Mouse (Mus musculus): Measurements from ENCODE around the gene Auts2.
A peak's percentile ranks its signal among the peaks of the same experiment; 100 is the strongest.

Gene Auts2

DNA sequence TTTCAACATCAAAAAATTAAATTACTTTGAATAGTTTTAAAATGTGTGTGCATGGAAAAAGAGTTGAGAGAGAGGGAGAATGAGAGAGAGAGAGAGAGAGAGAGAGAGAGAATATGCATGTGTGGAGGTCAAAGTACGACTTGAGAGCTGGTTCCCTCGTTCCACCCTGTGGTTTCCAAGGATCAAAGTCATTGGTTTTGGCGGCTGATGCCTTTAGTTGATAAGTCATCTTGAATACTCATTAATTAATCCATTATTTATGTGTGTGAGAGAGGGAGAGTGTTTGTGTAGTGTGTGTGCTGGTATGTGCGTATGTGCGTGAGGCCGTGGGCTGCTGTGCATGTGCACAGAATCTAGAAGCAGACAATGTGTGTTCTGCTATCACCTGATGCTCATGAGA lies 898.8 kb downstream of the Auts2 start:
- DNase-seq: no peak

DNA sequence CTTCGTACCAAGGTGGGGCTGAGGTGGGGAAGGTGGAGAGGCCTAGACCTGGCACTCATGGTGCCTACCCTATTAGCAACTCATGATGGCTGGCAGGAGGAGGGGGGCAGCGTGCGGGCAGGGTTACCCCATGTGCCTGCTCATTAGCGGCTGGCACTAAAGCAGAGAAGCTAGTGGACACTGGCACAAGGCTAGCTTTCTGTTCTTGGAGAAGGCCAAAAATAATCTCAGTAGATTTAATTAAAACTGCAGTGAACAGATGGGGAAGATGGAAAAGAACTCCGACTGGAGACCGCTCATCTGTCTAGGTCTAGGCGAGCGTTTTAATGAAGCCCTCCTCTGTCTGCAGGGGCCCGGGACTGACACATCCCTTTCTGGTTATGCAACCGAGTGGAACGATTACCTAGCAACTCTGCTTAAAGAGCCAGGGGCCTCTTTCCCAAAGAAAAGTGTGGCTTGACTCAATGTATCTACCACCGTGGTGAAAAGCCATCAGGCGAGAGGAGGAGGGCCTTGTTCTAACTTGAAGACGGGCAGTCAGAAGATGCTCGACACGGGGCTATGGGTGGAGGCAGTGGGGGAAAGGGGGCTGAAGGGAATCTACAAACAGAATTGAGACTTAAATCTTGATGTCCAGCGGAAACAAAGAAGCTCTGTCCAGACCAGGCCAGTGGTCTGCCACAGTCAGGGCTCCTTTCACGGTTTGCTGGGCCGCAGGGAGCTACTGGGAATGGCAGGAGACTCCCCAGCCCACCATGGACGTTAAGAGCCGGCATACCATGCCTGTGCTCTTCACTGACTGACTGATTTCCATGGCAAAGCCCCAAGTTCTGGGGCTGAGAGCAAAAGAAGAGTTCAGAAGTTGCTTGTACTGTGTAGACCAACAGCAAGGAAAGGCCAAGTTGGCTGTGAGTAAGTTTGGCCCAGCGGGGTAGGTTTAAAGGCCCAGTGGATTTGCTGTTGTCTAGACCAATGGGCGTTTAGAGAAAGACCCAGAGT lies 899.7 kb downstream of the Auts2 start:
- peak; percentile 17 for DNase-seq

DNA sequence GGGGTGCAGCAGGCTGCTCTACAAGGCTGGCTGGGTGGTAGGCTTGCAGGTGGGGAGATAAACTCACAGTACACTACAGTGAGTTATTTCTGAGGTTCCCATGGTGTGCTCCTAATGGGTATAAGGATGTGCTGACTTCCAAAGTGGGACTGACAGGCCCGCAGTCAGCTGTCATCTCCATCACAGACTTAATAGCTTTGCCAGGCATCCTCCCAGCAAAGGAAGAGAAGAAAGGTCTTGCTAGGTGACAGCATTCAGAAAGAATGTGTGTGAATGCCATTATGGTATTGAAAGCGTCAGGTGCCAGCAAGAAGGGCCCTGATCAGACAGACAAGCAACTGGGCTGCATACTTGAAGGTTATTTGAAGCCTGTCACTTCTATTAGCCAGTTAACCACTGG lies 900.4 kb downstream of the Auts2 start:
- no peak for DNase-seq

GRCm38 (mm10) chr5:131636431-131636830 lies 906.7 kb downstream of the Auts2 start:
- no peak for DNase-seq

DNA sequence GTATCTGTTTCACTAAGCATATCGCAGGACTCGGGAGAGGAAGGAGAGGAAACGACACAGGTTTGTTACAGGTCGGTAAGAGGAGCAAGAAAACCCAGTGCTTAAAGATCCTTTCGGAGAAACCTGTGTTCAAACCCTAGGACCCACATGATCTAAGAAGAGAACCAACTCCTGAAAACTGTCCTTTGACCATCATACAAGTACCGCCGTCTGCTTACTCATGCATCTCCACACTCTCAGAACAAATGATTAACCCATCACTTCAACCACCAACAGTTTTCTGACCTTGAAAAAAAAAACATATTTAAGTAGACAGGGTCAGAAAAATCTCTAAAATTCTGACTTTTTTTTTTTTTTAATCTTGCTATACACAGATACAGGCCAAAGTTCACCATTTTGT lies 908.4 kb downstream of the Auts2 start:
- DNase-seq: no peak

GRCm38 (mm10) chr5:131631998-131632379 lies 911.2 kb downstream of the Auts2 start:
- no peak for DNase-seq

GRCm38 (mm10) chr5:131631038-131631997 lies 911.8 kb downstream of the Auts2 start:
- no peak for DNase-seq

- DNase-seq: no peak
These were observed 912.6 kb downstream of the Auts2 start for GRCm38 (mm10) chr5:131630577-131630976.

GRCm38 (mm10) chr5:131616113-131616876 lies 926.8 kb downstream of the Auts2 start:
- no peak for DNase-seq

DNA sequence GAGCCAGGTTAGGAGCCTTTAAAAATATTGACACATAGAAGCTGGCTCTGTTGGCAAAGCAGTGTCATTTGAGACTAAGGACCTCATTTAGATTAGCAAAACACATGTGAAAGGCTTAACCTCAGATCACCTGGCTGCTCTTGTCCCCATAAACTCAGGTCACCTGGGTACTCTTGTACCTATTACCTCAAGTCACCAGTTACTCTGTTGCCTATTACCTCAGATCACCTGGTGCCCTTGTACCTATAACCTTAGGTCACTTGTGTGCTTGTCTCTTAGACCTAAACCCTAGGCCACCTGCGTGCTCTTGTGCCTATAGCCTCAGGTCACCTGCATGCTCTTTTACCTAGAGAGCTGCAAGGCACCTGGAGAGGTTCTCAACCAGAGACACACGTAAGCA lies 928.9 kb downstream of the Auts2 start:
- no peak for DNase-seq

- DNase-seq: no peak
These were observed 929.8 kb downstream of the Auts2 start for GRCm38 (mm10) chr5:131613301-131613700.

DNA sequence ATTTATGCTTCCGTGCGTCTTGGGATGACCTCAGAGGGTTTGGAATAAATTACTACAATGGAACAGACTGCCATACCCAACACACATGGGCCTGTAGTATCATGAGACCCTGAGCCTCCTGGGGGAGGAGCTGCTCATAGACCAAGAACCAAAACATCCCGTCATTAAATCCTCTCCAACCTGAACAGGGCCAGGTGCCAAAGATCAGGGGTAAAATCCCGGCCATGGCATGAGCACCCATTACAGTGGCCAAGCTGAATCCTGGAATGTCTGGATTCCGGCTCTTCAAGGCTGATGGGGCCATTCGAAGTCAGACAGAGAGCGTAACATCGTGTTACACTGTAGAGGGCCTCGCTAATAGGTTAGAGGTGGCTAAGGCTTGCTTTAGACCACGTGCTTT lies 932.4 kb downstream of the Auts2 start:
- DNase-seq: no peak

- DNase-seq: no peak
These were observed 936.4 kb downstream of the Auts2 start for GRCm38 (mm10) chr5:131606786-131607185.

GRCm38 (mm10) chr5:131601934-131602692 lies 941.0 kb downstream of the Auts2 start:
- DNase-seq: no peak

GRCm38 (mm10) chr5:131600325-131601125 lies 942.6 kb downstream of the Auts2 start:
- DNase-seq: peak; percentile 45

DNA sequence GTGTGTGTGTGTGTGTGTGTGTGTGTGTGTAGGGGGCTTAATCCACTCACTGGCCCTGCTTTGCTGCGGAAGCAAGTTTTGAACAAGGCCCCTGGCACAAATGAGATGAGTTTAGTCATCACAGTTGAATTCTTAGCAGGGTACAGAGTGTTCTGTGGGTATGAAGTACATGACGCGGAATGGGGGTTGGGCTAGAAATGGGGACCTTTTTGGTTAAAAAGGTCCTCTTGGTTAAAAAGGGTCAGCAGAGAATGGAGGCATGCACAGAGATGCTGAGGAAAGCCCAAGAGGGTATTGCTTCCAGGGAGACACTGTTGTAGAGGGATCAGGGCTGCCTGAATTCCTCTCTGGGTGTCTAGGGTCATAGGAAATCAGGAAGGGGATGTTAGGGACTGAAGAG lies 945.6 kb downstream of the Auts2 start:
- DNase-seq: no peak

DNA sequence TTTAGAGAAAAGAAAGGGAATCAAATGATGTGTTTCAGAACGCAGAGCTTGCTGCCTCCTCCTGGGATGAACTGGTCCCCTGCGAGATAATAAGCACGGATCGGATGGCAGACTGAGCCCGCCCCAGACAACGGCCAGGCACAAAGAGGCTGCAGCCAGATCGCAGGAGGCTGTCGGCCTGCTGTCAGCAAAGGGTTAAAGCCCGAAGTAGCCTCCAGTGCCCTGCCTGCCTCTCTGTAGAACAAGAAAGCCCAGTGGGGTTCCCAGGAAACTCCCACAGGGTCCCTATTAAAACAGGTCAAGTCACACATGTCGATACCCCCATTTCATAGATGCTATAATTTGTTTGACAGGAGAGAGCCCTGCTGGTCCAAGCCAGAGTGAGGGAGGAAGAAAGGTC lies 946.6 kb downstream of the Auts2 start:
- DNase-seq: no peak

GRCm38 (mm10) chr5:131595730-131596129 lies 947.4 kb downstream of the Auts2 start:
- DNase-seq: no peak

- no peak for DNase-seq
These were observed 948.5 kb downstream of the Auts2 start for GRCm38 (mm10) chr5:131594597-131594996.

- no peak for DNase-seq
These were observed 949.9 kb downstream of the Auts2 start for GRCm38 (mm10) chr5:131593261-131593660.

DNA sequence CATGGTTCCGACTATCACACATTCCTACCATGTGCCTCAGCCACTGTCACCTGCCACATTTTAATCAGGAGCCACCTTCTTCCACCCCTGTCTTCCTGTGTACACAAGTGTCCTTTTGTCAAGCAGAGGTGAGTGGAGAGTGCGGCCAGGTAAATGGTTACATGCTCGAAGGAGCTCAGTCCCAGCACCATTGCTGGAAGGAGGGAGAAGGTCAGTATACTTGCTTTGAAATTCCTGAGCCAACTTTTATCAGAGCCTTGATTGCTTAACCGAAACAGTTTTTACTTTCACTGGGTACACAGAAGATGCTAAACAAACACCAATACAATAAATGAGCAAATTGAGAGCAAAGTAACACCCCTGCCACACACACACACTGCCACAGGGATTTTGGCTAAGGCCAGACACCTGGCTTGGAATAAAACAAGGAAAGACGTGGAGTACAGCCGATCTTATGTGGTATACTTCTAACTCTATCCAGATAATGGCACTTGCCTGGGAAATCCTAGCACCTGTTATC lies 953.1 kb downstream of the Auts2 start:
- DNase-seq: no peak

Data from cerebellum, adult 11 months (tissue).